Mouse (Mus musculus) ES-Bruce4 (cell line): Measurements from ENCODE around the gene Oxct2b. TPM values are rescaled to one million over a fixed set of nuclear protein-coding genes. Genes with fewer than 3 reads are reported as not detected.
"Not testable (repeated sequence)": the region's sequence is repeated elsewhere in the genome, so short reads cannot be mapped to it uniquely, and the experiment has no call there.

Experiments
- H3K27ac ChIP-seq: 2 replicates; pipeline ENCODE4 v1.5.1; 2012; ENCODE audit warnings: low read length, inconsistent platforms; ENCODE audit not compliant: insufficient read depth
- H3K27me3 ChIP-seq: 2 replicates; pipeline ENCODE4 v1.6.1; 2012; ENCODE audit warnings: mild to moderate bottlenecking, low read length, inconsistent platforms; ENCODE audit not compliant: control insufficient read depth, poor library complexity, insufficient read depth, severe bottlenecking
- H3K36me3 ChIP-seq: 2 replicates; pipeline ENCODE4 v1.6.1; 2012; ENCODE audit warnings: inconsistent platforms, mild to moderate bottlenecking, low read length, moderate library complexity; ENCODE audit not compliant: control insufficient read depth, poor library complexity, insufficient read depth, severe bottlenecking
- H3K4me1 ChIP-seq: one replicate; pipeline ENCODE4 v1.8.1; 2011; ENCODE audit warnings: low read length; ENCODE audit not compliant: control insufficient read depth, insufficient read depth
- H3K4me3 ChIP-seq: 2 replicates; pipeline ENCODE4 v1.5.1; 2011; ENCODE audit warnings: low read depth, mild to moderate bottlenecking, low read length
- H3K9ac ChIP-seq: 2 replicates; pipeline ENCODE4 v1.6.1; 2012; ENCODE audit warnings: low read depth, mild to moderate bottlenecking, inconsistent platforms; ENCODE audit not compliant: poor library complexity, severe bottlenecking
- H3K9me3 ChIP-seq: replicated peaks from 2 replicates; pipeline ENCODE4 v1.6.1; 2012; ENCODE audit warnings: mild to moderate bottlenecking, low read length, inconsistent platforms; ENCODE audit not compliant: control insufficient read depth, poor library complexity, insufficient read depth, severe bottlenecking
- CTCF ChIP-seq: IDR thresholded peaks from one replicate; pipeline ENCODE4 v1.8.1; 2011; ENCODE audit warnings: low read depth, low read length
- EP300 ChIP-seq: IDR thresholded peaks from 2 replicates; pipeline ENCODE4 v1.6.1; 2011; ENCODE audit warnings: low read depth, low read length; ENCODE audit not compliant: insufficient read depth
- POLR2A ChIP-seq: IDR thresholded peaks from one replicate; pipeline ENCODE4 v1.8.1; 2011; ENCODE audit warnings: low read length; ENCODE audit not compliant: insufficient read depth
- polyA plus RNA-seq: library from polyadenylated mRNA; stranded (reverse); fragments of >200 nt; gene quantifications from 2 replicates; pipeline ENCODE4 v1.2.4, GENCODE M21; 2011; ENCODE audit warnings: low read depth; ENCODE audit not compliant: missing spikeins, insufficient read depth, insufficient read length

Oxct2b gene
- polyA plus RNA-seq, 1 experiment, result 1.2 TPM

GRCm38 (mm10) chr4:123108056-123108455 lies 8.0 kb upstream of the Oxct2b start:
- H3K4me1 ChIP-seq, result no peaks in the 10 kb centered on the region
- TF ChIP-seq CTCF (no peak), EP300 (no peak), POLR2A (no peak)
- H3K27me3 ChIP-seq, result no peaks in the 10 kb centered on the region

GRCm38 (mm10) chr4:123110751-123111150 lies 5.3 kb upstream of the Oxct2b start:
- Histone ChIP-seq H3K27ac (no peak overlapping the region), H3K36me3 (no peaks in the 10 kb centered on the region), H3K9ac (no peak overlapping the region), H3K4me3 (no peak overlapping the region), H3K9me3 (no peaks in the 10 kb centered on the region), H3K27me3 (no peaks in the 10 kb centered on the region), H3K4me1 (no peaks in the 10 kb centered on the region)
- TF ChIP-seq EP300, result no peak
- no peak for TF ChIP-seq CTCF
- TF ChIP-seq POLR2A, result no peak

More at GRCm38 (mm10) chr4:123108056-123108455, 8.0 kb upstream of the Oxct2b start:
- no peak overlapping the region for H3K27ac ChIP-seq
- no peak overlapping the region for H3K4me3 ChIP-seq
- H3K9ac ChIP-seq, result no peak overlapping the region
- no peaks in the 10 kb centered on the region for H3K9me3 ChIP-seq
- H3K36me3 ChIP-seq, result no peaks in the 10 kb centered on the region

GRCm38 (mm10) chr4:123111275-123111983 lies 4.6 kb upstream of the Oxct2b start:
- not testable (repeated sequence) for H3K9ac ChIP-seq, H3K9me3 ChIP-seq, H3K4me1 ChIP-seq, H3K4me3 ChIP-seq, H3K36me3 ChIP-seq, H3K27ac ChIP-seq, H3K27me3 ChIP-seq

GRCm38 (mm10) chr4:123112216-123112764 lies 3.8 kb upstream of the Oxct2b start:
- TF ChIP-seq POLR2A (no peak), CTCF (no peak), EP300 (no peak)
- no peak overlapping the region for H3K9ac ChIP-seq
- H3K27me3 ChIP-seq, result no peaks in the 10 kb centered on the region
- no peaks in the 10 kb centered on the region for H3K9me3 ChIP-seq
- H3K4me1 ChIP-seq, result no peaks in the 10 kb centered on the region
- H3K4me3 ChIP-seq, result no peak overlapping the region
- no peak overlapping the region for H3K27ac ChIP-seq
- no peaks in the 10 kb centered on the region for H3K36me3 ChIP-seq

GRCm38 (mm10) chr4:123114651-123115050 lies 1.4 kb upstream of the Oxct2b start:
- not testable (repeated sequence) for H3K4me1 ChIP-seq, H3K27me3 ChIP-seq, H3K9ac ChIP-seq, H3K36me3 ChIP-seq, H3K4me3 ChIP-seq, H3K27ac ChIP-seq, H3K9me3 ChIP-seq

- H3K9me3 ChIP-seq, H3K27me3 ChIP-seq, H3K9ac ChIP-seq, H3K36me3 ChIP-seq, H3K4me1 ChIP-seq, H3K27ac ChIP-seq: not testable (repeated sequence)
- peak overlapping the region; percentile 5 for H3K4me3 ChIP-seq
These were observed 574 bp downstream of the Oxct2b start for GRCm38 (mm10) chr4:123116640-123117039.
